Mouse (Mus musculus) kidney, adult 8-10 months (tissue): ENCODE results near the gene Elavl4.

Source experiments
- DNase-seq, 2 experiments: peaks; one replicate each; pipeline ENCODE4 v3.0.0; 2022

Elavl4 gene

DNA sequence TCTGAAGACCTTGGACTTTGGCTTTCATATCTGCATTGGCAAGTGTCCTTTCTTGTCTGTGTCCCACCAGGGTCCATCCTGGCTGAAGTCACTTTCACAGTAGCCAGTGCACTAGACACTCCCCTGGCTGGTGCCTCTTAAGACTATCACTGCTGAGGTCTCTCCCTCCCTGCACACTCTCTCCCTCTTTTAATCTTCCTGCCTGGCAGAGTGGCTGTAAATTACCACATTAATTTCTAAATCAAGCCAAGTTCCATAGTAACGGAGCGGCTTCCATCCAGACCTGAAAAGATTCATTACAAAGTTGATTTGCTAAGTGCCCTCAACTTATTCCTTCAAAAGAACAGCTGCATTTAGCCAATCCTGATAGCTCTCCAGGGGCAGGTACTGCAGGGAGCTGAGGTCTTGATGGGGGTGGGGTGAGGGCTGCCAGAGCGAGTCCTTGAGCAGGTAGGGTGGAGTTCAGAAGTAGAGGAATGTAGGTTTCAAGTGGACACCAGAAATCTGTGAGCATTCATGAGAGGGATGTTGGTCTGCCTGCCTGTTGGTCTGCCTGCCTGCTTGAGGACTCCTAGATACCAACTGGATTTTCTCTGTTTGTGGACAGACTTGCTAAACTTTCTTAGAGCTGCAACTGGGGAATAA lies 194.1 kb downstream of the Elavl4 start:
- DNase-seq: no peak

DNA sequence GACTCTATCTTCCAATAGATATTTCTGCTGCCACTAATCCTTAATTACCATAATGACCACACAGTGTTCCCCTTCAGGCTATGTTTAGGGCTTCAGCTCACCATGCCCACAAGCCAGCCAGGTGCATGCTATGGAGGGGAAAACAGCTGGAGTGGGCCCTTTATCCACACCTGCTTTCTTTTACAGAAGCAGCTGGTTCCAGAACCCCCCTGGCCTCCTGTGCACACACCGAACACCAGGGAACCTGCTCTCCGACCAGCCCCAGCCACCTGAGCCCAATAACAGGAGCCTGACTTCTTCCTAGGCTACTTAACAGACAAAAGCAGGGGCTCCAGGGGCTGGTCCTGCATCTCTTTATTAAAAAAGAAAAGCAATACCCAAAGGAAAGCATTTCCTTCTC lies 195.8 kb downstream of the Elavl4 start:
- no peak for DNase-seq
